Mouse (Mus musculus) lung, postnatal 36 days (tissue): ENCODE data around the gene Mgst2.

ENCODE experiments used
- DNase-seq: peaks from one replicate; pipeline ENCODE4 v3.0.0; 2022; ENCODE audit warnings: mixed read lengths

Gene Mgst2

GRCm38 (mm10) chr3:51701950-51702349, 41.8 kb downstream of the Mgst2 start:
- DNase-seq: no peak

DNA sequence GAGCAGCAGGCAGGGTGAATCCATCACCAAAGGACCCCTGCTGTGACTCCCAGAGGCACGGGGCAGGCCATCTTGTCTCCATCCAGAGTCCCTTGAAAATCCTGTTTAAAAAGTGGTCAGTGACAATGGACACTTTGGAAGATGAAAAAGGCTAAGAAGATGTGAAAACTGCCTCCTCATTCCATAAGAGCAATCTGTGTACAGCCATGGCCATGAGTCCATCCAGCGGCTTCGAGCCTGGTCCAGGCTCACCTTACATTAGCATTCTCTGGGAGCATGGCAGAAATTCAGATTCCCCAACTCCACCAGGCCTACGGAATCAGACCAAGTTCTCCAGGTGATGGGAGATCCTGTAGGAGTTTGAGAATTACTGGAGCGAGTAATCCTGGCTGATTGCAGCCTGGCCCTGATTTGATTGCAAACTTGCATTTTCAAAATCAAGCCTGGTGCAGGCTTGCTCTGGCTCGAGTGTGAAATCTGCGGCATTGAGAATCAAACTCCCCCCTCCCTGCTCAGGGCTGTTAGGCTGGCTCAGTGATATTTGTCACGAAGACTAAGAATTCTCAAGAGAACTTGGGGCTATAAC, 42.6 kb downstream of the Mgst2 start:
- DNase-seq: no peak

DNA sequence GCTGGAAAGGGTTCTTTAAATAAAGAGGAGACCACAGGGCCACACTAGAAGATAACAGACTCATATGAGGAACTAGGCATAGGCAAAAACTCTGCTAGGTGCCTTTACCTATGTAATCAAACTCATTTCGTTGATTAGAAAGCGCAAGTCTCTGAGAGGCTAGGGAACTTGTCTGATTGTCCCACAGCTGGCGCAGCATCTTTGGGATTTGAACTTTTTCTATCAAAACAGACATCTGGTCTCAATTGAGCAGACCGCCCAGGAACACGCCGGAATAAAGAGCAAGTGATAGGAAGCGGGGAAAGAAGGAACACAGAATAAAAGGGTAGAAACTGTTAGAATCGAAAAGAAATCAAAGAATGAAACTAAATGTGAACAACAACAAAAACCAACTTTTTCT, 43.3 kb downstream of the Mgst2 start:
- no peak for DNase-seq

DNA sequence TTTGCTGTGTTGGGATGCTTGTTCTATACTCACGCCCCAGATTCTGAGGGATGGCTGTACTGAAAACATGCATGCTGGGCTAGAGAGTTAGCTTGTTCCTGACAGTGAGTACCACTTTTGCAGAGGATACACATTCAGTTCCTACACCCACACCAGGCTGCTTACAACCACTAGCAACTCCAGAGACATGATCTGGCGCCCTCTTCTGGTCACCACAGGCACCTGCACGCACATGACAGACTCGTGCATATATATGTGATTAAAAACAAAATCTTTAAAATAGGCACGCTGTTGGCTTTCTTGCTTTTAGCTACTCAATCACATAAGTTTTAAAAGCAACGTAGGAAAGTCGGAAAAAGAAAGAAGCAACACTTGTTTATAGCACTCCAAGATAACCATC, 45.1 kb downstream of the Mgst2 start:
- DNase-seq: no peak

DNA sequence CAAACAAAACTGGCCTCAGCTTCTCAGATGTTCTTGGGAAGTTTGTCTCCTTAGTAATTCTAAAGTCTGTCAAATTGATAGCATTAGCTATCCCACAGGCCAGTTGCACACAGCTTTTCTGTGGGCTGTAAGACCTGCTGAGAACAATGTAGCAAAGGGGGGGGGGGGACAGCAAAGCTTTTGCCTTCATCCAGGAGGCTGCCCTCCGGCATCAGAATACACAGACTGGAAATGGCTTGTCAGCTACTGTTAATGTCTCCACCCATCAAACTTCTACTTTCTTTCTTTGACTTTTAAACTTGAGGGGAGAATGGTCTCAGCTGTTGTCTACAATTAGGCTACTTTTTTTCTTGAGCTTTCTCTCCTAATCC, 48.2 kb downstream of the Mgst2 start:
- DNase-seq: no peak

DNA sequence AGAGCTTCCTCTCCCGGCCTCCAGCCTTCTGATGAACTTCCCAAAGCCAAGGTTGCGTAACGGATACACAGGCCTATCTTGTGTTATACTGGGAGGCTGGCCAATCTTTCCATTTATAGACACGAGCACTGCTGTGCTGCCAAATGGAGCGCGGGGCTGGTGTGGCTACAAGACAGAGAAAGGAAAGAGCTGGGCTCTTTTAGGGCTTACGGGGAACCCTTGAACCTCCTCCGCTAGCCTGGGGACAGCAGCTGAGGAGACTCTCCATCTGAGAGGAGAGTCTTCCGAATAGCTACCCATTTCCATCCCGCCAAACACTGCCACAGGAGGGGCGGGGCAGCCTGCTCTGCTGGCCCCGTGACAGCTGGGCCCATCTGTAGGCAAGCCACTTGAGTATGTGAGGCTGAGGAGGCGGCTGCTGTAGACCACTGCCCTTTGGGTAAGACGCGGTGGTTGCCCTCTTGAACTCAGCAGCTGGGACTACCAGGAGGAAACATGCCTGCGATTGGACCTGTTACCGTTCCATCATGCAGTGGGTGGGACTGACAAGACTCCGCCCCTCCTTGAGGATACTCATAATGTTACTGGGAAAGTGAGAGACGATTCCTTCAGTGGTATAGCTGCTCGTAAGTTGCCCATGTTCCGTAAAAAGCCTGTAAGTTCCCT, 48.7 kb downstream of the Mgst2 start:
- peak; percentile 96 for DNase-seq

DNA sequence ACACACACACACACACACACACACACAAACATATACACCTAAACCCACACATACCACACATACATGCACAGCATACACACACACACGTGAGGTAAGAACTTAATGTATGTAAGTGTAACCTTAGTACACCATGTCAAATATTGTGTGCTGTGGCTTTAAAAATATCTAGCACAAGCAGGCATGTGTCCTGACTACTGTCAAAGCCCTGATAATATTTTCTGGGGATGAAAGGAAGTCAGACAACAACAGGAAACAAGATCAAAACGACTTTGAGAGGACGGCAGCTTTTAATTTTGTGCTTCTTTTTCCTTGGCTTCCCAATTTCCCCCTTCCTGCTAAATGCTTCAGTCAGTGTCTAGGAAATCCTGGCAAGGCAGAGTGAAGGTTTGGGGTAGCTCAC, 52.2 kb downstream of the Mgst2 start:
- no peak for DNase-seq

GRCm38 (mm10) chr3:51713233-51713632, 53.1 kb downstream of the Mgst2 start:
- peak; percentile 6 for DNase-seq

DNA sequence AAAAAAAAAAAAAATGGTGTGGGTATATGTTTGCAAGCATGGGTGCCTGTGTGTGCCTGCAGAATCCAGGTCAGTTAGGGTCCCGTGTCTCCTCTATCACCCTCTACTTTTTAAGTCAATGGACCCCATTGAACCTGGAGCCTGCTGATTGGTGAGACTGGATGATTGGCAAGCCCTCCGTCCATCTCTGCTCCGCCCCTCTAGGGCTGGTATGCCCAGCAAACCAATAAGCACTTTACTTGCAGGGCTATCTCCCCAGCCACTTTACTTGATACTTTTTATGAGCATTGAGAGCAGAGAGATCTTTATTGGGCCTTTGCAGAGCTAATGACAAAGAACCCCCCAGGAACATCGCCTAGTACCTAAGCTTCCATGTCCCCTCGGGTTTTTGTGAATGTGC, 54.3 kb downstream of the Mgst2 start:
- DNase-seq: no peak

DNA sequence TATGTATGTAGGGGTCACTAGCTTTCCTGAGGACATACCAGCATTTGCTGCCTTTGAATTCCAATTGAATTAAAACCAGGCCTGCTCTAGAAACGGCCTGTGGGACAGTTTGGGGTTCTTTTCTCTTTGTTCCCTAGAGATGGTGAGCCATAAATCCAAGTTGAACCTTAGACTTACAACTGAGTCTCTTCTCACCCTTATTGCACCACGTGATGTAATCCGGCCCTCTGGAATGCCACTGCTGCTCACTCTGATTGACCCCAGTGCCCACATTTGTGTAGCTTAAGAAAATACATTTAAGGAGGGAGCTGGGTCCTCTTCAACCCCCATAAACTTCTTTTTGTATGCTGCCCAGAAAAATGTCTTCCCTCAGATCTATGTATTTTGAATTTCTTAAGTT, 57.3 kb downstream of the Mgst2 start:
- DNase-seq: no peak

DNA sequence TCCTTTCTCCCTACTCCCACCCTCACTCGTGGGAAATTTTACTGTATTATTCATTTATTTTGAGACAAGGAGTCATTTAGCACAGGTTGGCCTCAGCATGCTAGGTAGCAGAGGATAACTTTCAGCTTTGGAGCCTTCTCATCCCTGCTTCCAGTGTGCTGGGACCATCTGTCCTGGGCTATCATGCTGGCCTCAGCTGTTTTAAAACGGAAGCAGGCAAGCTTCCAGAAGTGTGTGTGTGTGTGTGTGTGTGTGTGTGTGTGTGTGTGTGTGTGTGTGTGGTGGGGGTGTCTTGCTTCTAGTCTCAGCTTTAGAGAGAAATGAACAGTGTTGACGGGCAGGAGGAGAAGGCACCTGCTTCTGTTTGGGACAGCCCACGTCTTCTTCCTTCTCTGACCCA, 57.7 kb downstream of the Mgst2 start:
- peak; percentile 10 for DNase-seq

DNA sequence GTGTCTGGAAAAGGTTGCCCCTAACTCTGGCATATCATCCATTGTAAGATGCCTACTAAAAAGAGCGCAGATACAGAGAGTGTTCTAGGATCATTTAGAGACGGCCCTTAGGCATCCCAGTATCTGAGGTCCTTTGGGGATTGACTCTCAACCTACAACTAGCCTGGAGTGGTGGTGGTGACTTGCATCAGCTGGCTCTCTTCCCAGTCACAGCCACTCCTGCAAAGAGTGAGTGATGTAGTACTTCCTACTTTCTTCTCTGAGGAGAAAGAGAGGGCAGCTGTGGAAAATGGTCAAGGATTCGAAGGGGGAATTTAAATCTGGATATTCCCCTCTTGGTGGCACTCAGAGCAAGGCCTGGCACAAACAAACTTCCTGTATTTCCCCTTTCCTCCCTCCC, 59.2 kb downstream of the Mgst2 start:
- DNase-seq: peak; percentile 76

DNA sequence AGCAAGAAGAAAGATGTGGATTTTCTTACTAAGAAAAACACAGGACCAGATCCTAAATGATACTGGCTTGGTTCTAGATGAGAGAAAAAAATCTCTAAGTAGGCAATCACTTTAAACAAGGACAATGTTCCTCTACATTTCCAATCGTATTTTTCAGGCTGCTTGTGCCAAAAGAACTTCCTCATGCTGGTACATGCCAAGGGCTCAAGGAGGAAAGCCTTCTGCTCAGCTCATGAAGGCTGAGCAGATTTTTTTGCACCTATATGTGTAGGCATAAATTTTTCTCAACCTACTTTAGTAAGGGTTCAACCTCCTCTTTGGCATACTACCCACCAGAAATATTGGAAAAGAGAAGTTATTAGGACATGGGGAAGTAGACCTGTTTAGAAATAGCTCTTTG, 59.8 kb downstream of the Mgst2 start:
- no peak for DNase-seq

DNA sequence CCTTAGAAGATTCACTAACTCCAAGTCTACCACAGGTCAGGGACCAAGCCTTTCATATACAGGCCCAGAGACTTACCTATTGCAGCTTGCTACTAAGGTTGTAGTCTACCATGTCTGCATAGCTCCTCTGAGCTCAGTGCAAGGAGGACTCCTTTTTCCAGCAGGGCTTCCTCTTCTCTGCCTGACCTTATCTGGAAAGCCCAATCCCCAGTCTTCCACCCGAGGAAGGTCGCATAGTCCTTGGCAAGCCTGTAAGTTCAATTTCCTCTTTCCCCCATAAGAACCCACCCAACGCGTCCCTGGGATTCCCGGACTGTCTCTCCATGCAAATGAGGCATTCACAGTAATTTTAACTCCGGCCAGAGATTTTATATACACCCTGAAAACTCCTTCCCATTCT, 66.1 kb downstream of the Mgst2 start:
- DNase-seq: no peak

DNA sequence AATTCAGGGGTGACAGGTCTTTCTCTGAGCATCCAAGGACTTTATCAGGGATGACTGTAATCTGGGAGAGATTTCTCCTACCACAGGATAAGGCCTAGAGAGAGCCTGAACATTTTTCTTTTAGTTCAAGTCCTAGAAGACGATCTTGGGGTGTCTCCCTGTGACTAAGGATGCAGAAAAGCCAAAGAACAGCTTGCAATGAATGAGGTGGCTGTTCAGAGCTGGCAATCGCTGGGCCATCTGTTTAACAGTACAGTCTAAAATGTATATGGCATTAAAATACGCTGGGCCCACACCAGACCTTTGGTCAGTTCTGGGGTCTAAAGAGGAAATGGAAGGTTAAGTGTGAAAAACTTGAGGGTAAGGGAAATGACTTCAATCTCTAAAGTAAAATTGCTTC, 67.3 kb downstream of the Mgst2 start:
- DNase-seq: no peak

GRCm38 (mm10) chr3:51727968-51728367, 67.8 kb downstream of the Mgst2 start:
- peak; percentile 14 for DNase-seq

GRCm38 (mm10) chr3:51728456-51728855, 68.3 kb downstream of the Mgst2 start:
- DNase-seq: no peak

DNA sequence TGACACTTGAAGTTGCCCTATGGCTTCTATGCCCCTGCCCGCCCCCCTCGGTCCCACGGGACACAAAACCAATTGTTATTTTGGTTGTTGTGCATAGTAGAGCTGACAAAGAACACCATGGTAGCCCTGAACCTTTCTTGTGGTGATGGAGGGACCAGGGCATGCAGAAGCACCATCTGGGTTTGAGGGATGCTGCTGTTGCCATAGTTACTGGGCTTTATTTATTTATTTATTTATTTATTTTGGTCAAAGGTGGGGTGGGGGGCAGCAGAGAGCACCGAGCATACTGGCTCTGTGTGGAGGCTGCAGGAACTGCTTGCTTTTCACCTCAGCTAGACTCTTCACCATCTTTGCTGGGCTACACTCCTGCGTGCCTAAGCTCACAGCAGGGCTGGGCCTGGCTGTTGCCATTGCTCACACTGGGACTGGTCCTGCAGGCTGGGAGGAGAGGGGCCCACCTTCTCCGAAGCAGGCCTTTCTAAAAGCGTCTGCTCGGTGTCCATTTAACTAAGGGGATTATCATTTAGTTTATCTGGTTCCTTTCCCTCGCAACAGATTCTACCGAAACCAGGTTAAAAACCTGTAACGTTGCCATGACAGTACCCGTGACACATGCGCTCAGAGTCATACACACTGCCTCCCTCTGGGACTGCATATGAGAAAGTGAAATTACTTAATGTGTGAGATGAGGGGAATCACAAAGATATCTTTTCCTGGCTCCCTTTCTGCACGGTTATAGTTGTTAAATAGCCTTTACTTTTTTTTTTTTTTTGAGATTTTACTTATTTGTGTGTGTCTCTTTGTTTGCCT, 69.2 kb downstream of the Mgst2 start:
- no peak for DNase-seq

GRCm38 (mm10) chr3:51730662-51731061, 70.5 kb downstream of the Mgst2 start:
- DNase-seq: no peak

- DNase-seq: no peak
Measured at GRCm38 (mm10) chr3:51731949-51732636, 71.9 kb downstream of the Mgst2 start.
